Mouse (Mus musculus): Measurements from ENCODE around the gene Tmem145.

DNA sequence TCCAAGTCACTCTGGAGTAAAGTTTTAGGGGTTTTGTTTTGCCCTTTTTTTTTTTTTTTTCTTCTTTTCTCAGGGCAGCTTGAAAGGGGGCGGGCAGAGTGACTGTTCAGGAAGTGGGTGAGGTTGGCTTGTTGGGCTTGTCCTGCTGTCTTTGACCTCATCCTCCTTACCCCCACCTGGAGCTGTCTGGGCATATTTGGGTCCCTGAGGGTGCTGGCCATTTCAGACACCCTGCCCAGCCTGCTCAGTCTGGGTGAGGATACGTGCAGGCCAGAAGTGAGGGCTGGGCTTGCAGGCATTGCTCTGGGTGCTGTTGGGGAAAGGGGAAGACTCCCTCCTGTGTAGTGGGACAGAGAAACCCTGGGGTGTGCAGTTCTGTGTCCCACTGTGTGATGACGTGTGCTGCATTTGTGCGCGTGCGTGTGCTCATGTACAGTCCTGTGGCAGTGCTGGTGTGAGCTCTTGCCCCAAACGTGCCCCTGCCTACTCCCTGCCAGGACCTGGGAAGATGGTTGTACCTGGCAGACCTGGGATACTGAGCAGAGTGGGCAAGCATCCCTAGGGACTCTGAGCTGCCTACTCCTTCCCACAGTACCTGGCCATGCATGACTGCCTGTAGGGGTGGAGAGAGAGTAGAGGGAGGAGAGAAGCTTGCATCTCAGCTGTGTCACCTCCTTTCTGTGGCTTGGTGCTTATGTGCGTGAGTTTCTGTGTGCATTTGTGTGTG is 36.2 kb upstream of the Tmem145 start:
- no peak for TF ChIP-seq CTCF (IDR thresholded peaks at IDR 0.05; ENCODE audit: extremely low read depth, insufficient read length, insufficient replicate concordance, low read depth, low read length)
- TF ChIP-seq POLR2A (IDR thresholded peaks at IDR 0.05; ENCODE audit: low read depth, low read length) = no peak
